Mouse (Mus musculus) v-Abl transformed pro-B cells (cell line): ENCODE results near the gene Cyp2d10.
"Not testable (repeated sequence)": the region's sequence is repeated elsewhere in the genome, so short reads cannot be mapped to it uniquely, and the experiment has no call there.

Source experiments
- in situ Hi-C, 2 experiments: fragments of 400-800 bp; cut with MboI; formaldehyde crosslinking; loops; one replicate each; pipeline ENCODE4 v1.15.1; 2025; ENCODE audit not compliant: unreplicated experiment in 2 of 2

Gene Cyp2d10

GRCm38 (mm10) chr15:82406981-82407380 lies at the start of gene Cyp2d10:
Gene Cyp2d10 (minus strand): TSS chr15:82407195.
- in situ Hi-C loops: no loop called here

DNA sequence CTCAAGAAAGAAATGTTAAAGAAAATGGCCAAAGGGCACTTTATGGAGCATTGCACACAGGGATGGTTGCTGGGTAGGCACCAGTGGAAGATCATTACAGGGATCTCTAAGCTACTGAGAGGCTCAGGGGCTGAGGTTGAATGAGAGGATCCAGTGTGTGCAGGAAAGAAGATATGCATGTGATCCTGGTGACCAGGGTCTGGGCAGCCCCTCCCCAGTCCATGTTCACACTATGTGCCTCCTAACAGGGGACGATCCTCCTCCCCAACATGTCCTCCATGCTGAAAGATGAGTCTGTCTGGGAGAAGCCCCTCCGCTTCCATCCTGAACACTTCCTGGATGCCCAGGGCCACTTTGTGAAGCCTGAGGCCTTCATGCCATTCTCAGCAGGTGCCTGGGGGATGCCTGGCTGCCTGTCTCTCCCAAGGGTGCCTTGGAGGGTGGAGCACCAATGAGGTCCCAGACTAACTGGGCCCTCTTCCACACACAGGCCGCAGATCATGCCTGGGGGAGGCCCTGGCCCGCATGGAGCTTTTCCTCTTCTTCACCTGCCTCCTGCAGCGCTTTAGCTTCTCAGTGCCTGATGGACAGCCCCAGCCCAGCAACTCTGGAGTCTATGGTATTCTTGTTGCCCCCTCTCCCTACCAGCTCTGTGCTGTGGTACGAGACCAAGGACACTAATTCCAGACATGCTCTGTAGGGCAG lies 49.2 kb upstream of the Cyp2d10 start:
- in situ Hi-C loops: not testable (repeated sequence)

DNA sequence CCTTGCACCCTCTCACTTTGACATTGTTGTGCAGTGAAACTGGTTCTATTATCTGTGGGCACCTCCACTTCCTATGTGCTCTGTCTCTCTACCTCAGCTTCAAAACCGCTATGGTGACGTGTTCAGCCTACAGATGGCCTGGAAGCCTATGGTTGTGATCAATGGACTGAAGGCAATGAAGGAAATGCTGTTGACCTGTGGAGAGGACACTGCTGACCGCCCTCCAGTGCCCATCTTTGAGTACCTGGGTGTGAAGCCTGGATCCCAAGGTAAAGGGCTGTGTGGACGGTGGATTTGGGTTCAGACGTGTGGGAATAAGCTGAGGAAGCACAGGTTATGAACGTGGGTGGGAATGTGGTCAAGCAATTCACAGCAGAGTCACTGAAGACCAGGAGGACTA lies 46.5 kb upstream of the Cyp2d10 start:
- in situ Hi-C loops: not testable (repeated sequence)

DNA sequence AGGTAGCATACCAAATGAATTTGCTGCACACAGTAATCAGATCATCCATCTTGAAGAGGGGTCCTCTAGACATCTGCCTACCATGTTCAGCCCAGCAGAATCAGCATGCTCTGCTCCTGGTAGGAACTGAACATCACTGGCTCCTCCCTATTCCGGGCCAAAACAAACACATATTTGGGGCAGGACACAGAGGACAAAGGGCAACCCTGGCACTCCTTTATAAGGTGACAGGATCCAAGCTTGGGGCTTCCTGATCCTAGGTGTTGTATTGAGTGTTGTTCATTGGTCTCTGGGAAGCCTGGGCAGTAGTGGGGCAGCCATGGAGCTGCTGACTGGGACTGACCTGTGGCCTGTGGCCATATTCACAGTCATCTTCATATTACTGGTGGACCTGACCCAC lies 45.1 kb upstream of the Cyp2d10 start:
- in situ Hi-C loops: not testable (repeated sequence)

- in situ Hi-C loops: not testable (repeated sequence)
Observed at GRCm38 (mm10) chr15:82450045-82450444, 43.0 kb upstream of the Cyp2d10 start.

- in situ Hi-C loops: no loop called here
Observed at GRCm38 (mm10) chr15:82445196-82445595, 38.2 kb upstream of the Cyp2d10 start.

GRCm38 (mm10) chr15:82443658-82444057 lies 36.7 kb upstream of the Cyp2d10 start:
- in situ Hi-C loops: no loop called here

DNA sequence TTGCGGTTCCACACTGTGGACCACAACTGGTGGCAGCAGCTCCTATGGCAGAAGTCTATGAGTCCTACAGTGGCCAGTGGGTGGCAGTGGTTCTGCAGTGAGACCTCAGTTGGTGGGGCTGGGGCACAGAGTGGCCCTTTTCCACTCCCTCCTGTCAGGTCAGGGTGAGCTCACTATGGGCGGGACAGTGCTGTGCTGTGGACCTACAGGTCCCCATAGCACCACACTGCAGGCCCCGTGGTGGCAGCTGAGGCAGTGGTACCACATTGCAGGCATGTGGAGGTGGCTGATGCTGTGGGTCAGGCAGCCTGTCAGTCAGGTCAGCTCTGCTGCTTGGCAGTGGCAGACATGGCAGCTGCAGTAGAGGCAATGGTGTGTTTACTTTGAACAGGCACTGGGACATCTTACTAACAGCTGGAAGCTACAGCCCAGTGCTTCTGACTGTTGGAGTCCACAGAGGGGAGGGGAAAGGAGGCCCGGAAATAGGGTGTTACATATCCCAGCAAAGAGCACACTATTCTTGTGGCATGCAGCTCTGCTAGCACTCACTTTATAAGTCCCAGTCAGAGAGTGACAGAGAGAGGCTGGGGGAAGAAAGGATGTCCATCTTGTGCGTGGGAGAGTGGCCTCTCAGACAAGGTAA lies 31.1 kb upstream of the Cyp2d10 start:
- in situ Hi-C loops: no loop called here

DNA sequence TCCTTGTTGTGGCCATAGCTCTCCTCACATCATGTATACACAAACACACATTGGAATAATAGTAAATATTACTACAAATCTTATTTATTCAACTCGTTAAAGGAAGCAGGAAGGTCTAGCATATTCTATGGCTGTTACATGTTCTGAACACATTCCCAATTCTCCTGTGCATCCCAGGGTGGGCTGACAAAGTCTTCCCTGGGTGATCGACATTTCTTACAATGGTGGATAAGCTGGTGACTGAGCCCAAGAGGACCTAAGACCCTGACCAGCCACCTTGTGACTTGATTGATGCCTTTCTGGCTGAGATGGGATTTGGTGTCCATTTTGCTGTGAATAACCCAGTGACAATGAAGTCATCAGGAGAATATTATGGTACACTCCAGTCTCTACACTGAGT lies 28.6 kb upstream of the Cyp2d10 start:
- in situ Hi-C loops: no loop called here

DNA sequence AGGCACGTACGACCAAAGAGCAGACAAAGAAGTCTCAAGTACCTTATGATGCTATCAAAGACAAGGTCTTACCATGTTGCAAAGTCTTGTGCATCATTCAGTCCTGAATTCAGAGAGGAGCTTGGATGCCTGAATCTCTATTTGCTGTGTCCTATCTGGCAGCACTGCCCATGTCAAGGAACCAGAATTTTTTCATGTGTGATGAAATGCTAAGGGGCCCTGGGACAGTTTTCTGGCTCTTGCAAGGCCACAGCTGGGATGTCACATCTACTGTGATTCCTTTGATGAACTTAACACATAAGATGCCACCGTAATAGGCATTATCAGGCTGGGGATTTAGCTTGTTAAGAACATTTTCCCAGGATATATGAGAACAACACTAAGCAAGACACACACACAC lies 28.0 kb upstream of the Cyp2d10 start:
- in situ Hi-C loops: no loop called here

- in situ Hi-C loops: no loop called here
Observed at GRCm38 (mm10) chr15:82434541-82434940, 27.5 kb upstream of the Cyp2d10 start.

DNA sequence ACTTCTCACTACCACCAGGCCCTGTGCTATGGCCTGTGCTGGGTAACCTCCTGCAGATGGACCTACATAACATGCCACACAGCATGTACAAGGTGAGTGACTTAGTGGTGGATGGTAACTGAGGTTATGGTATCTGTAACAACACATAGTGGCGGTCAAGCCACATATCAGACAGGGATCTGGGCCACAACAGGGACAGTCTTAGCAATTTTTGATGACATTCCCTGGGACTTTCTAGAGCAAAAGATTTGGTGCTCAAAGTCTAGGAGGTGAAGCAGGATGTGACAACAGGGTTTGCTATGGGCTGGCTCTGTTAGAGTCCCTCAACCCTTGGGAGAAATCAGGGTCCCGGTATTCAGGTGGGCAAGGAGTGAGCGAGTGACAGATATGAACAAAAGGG lies 26.6 kb upstream of the Cyp2d10 start:
- in situ Hi-C loops: no loop called here

- in situ Hi-C loops: no loop called here
Observed at GRCm38 (mm10) chr15:82433137-82433536, 26.1 kb upstream of the Cyp2d10 start, which contains the start of gene Cyp2d9. Gene Cyp2d9 (plus strand): TSS chr15:82433437.

DNA sequence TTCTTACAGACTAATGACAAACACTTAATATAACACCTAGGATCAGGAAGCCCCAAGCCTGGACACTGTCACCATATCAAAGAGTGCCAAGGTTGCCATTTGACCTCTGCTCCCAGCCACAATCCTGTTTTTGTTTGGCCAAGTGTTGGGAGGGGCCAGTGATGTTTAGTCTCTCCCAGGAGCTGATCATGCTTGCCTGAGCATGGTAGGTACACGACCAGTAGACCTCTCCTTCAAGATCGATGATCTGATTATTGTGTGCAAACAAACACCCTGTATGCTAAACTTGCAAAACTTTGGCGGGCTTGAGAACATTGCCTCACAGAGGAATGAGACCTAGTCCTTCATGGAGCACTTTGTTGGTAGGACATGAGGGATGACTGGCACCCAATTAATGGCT lies 16.5 kb upstream of the Cyp2d10 start:
- in situ Hi-C loops: no loop called here

GRCm38 (mm10) chr15:82422935-82423334 lies 15.9 kb upstream of the Cyp2d10 start:
- in situ Hi-C loops: no loop called here

DNA sequence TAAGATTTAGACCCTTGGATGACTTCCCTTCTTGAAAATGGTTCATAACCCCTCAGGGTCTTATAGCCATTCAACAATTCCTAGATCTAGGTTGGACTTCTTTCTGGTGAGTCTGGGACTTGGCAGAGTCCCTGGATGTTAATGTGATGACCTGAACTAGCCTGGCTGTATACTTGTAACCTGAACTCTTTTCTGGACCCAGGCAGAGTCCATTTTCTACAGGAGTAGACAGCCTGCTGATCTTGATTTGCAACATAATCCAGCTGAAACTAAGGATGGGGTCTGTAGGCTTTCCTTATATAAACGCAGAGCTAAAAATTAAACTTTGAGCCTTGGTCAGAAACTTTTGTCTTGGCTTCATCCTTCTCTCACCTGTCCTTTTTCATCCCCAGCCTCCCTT lies 11.6 kb upstream of the Cyp2d10 start:
- in situ Hi-C loops: no loop called here

- in situ Hi-C loops: no loop called here
Observed at GRCm38 (mm10) chr15:82416797-82417789, 10.1 kb upstream of the Cyp2d10 start.

DNA sequence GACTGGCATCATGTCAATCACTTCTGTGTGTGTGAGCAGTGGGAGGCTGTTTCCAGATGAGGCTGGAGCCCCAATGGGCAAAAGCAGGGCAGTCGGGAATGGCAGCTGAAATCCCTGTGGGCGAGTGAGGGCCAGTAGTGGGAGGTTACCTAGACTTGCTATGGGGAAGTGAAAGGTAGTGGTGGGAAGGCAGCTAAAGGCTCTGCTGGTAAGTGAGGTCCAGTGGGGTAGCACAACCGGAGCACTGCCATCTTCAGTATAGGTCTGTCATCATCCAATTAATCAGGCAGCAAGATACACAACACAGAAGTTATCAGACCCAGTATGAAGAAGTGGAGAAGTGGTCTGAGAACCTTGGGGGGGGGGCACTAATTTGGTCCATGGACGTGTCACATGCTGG lies 541 bp upstream of the Cyp2d10 start:
- in situ Hi-C loops: no loop called here

- in situ Hi-C loops: no loop called here
Observed at GRCm38 (mm10) chr15:82404163-82404562, 2.8 kb downstream of the Cyp2d10 start.

DNA sequence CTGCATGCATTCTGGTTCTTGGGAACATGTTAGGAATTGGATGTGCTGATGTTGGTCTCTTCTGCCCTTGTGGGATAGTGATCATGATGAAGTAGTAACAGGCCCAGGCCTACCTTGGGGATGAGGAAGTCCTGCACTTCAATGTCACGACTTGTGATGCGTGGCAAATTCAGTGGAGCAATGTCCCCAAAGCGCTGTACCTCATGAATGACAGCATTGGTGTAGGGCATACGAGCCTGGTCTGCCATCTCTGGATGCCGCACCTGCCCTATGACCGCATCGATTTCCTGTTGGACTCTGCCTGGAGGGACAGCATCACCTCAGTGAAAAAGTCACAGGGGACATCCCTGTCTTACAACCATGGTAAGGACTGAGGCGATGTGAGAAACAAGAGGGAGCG lies 3.4 kb downstream of the Cyp2d10 start:
- in situ Hi-C loops: no loop called here

GRCm38 (mm10) chr15:82402741-82403140 lies 4.3 kb downstream of the Cyp2d10 start:
- in situ Hi-C loops: no loop called here
